Mouse (Mus musculus): ENCODE data around the gene Rsrc1. TPM values are rescaled to one million over a fixed set of nuclear protein-coding genes. Genes with fewer than 3 reads are reported as not detected.

The Rsrc1 gene
- total RNA-seq, 1 experiment = 13.2 TPM

DNA sequence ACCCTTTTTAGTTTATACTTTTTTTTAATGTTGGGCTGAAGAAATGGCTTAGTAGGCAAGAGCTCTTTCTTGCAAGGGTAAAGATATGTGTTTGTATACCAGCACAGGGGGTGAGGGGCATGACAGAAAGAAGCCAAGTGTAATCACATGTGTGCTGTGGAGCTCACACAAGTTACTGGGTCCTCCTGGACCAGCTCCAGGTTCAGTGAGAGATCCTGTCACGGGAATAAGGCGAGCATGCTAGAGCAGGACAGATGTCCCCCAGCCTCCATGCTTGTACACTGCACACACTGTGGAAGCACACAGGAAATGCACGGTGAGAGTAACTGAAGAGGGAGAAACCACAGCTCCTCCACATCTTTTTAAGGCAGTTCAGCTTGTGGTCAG is 371.6 kb downstream of the Rsrc1 start:
- H3K27ac ChIP-seq (ENCODE audit: insufficient read depth, low read depth, low read length, poor library complexity, severe bottlenecking) = no peak overlapping the region
- no peak overlapping the region for H3K9ac ChIP-seq (ENCODE audit: insufficient read depth, low read depth, low read length, poor library complexity, severe bottlenecking)
- in situ Hi-C loops (cut with MboI; ENCODE audit: low sequenced_read_pairs in 2 of 2, unreplicated experiment in 2 of 2) = loop anchor here in 1 of 2 experiments (10.0 kb wide), 1 partner anchor 212 kb away; no protein-coding TSS in a partner anchor
- H3K9me3 ChIP-seq (ENCODE audit: control insufficient read depth, insufficient read depth, low read depth, low read length) = no peaks in the 10 kb centered on the region
- no peak for TF ChIP-seq HCFC1 (IDR thresholded peaks at IDR 0.05; ENCODE audit: borderline replicate concordance, insufficient read depth, low read length)
- no peak for TF ChIP-seq ZC3H11A (IDR thresholded peaks at IDR 0.05; ENCODE audit: borderline replicate concordance, low read depth, low read length)
- TF ChIP-seq MAFK (IDR thresholded peaks at IDR 0.05; ENCODE audit: insufficient read depth, low read depth, low read length) = no peak
- no peak for TF ChIP-seq ZNF384 (IDR thresholded peaks at IDR 0.05; ENCODE audit: low read depth, low read length)
- TF ChIP-seq CHD2 (IDR thresholded peaks at IDR 0.05; ENCODE audit: low read depth, low read length) = no peak
- no peaks in the 10 kb centered on the region for H3K36me3 ChIP-seq (ENCODE audit: control insufficient read depth, insufficient read depth, low read length, poor library complexity, severe bottlenecking)
- no peak overlapping the region for H3K4me3 ChIP-seq (ENCODE audit: insufficient read depth in 1 of 2, low read depth in 1 of 2, low read length in 2 of 2, poor library complexity in 1 of 2, severe bottlenecking in 1 of 2)
- no peaks in the 10 kb centered on the region for H3K4me1 ChIP-seq (ENCODE audit: control insufficient read depth in 2 of 2, insufficient read depth in 2 of 2, low read length in 2 of 2, poor library complexity in 1 of 2)
- no peak for DNase-seq (ENCODE audit: low read depth, low spot score)

DNA sequence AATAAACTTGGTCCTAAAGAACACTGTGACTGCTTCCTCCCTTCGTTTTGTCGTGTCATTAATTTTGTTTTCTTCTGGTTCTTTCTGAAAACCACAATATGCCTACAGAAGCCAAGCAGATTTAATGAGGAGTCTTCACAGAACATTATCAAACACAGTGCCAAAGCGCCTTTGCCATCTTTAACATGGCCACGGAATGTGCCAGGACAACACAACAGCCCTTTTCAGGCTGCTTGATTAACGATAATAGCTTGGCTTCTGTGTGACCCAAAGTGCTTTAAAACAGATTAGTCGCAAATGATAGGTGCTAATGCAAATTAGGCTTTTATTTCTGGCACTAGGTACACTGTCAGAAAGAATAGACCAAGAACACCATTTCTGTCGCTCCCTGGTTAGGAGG is 377.2 kb downstream of the Rsrc1 start:
- H3K9ac ChIP-seq (ENCODE audit: insufficient read depth, low read depth, low read length, poor library complexity, severe bottlenecking) = no peak overlapping the region
- no peaks in the 10 kb centered on the region for H3K4me1 ChIP-seq (ENCODE audit: control insufficient read depth in 2 of 2, insufficient read depth in 2 of 2, low read length in 2 of 2, poor library complexity in 1 of 2)
- TF ChIP-seq HCFC1 (IDR thresholded peaks at IDR 0.05; ENCODE audit: borderline replicate concordance, insufficient read depth, low read length) (no peak), CHD2 (IDR thresholded peaks at IDR 0.05; ENCODE audit: low read depth, low read length) (no peak), ZC3H11A (IDR thresholded peaks at IDR 0.05; ENCODE audit: borderline replicate concordance, low read depth, low read length) (no peak), ZNF384 (IDR thresholded peaks at IDR 0.05; ENCODE audit: low read depth, low read length) (no peak), MAFK (IDR thresholded peaks at IDR 0.05; ENCODE audit: insufficient read depth, low read depth, low read length) (no peak)
- no peak overlapping the region for H3K4me3 ChIP-seq (ENCODE audit: insufficient read depth in 1 of 2, low read depth in 1 of 2, low read length in 2 of 2, poor library complexity in 1 of 2, severe bottlenecking in 1 of 2)
- in situ Hi-C loops (cut with MboI; ENCODE audit: low sequenced_read_pairs in 2 of 2, unreplicated experiment in 2 of 2) = loop anchor here in 1 of 2 experiments (10.0 kb wide), 1 partner anchor 206 kb away; no protein-coding TSS in a partner anchor
- no peak for DNase-seq (ENCODE audit: low read depth, low spot score)
- H3K36me3 ChIP-seq (ENCODE audit: control insufficient read depth, insufficient read depth, low read length, poor library complexity, severe bottlenecking) = no peaks in the 10 kb centered on the region
- H3K27ac ChIP-seq (ENCODE audit: insufficient read depth, low read depth, low read length, poor library complexity, severe bottlenecking) = no peak overlapping the region
- no peaks in the 10 kb centered on the region for H3K9me3 ChIP-seq (ENCODE audit: control insufficient read depth, insufficient read depth, low read depth, low read length)

DNA sequence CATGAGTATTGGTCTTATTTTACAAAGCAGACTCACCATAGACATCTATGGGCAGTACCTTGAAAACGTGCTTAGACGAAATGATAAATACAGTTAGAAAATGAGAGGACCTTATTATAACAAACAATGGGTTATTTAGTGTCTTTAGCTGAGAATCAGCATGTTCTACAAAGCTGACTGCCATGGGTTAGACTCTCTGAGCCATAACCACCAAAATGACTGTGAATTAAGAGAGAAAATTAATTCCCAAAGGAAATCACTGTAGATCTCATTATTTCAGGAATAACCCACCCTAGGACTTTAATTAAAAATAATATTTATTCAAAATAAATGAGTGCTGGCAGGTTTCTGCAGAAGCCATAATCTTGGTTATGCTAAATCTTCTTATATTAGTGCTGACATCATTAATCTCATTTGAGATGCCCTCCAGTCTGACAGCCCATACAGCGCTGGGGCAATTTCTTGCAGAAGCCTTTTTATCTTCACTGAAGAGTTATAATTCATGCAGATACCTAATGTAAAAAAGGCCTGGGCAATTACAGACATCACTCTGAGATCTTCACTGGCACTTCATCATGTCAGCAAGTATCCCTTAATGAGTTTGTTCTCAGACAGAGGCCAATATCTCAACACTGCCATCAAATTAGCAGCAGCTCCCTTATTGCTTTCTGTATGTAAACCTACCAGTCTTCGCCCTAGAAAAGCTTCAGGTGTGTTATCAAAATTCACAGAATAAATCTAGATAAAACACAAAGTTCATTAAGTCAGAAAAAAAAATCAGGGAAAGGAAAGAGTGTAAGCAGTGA is 385.1 kb downstream of the Rsrc1 start:
- Histone ChIP-seq H3K9ac (ENCODE audit: insufficient read depth, low read depth, low read length, poor library complexity, severe bottlenecking) (no peak overlapping the region), H3K27ac (ENCODE audit: insufficient read depth, low read depth, low read length, poor library complexity, severe bottlenecking) (no peak overlapping the region), H3K36me3 (ENCODE audit: control insufficient read depth, insufficient read depth, low read length, poor library complexity, severe bottlenecking) (no peaks in the 10 kb centered on the region), H3K4me3 (ENCODE audit: insufficient read depth in 1 of 2, low read depth in 1 of 2, low read length in 2 of 2, poor library complexity in 1 of 2, severe bottlenecking in 1 of 2) (no peak overlapping the region), H3K4me1 (ENCODE audit: control insufficient read depth in 2 of 2, insufficient read depth in 2 of 2, low read length in 2 of 2, poor library complexity in 1 of 2) (no peaks in the 10 kb centered on the region), H3K9me3 (ENCODE audit: control insufficient read depth, insufficient read depth, low read depth, low read length) (no peaks in the 10 kb centered on the region)
- TF ChIP-seq ZC3H11A (IDR thresholded peaks at IDR 0.05; ENCODE audit: borderline replicate concordance, low read depth, low read length) = no peak
- no peak for TF ChIP-seq ZNF384 (IDR thresholded peaks at IDR 0.05; ENCODE audit: low read depth, low read length)
- TF ChIP-seq MAFK (IDR thresholded peaks at IDR 0.05; ENCODE audit: insufficient read depth, low read depth, low read length) = no peak
- TF ChIP-seq HCFC1 (IDR thresholded peaks at IDR 0.05; ENCODE audit: borderline replicate concordance, insufficient read depth, low read length) = no peak
- no peak for TF ChIP-seq CHD2 (IDR thresholded peaks at IDR 0.05; ENCODE audit: low read depth, low read length)
- no peak for DNase-seq (ENCODE audit: low read depth, low spot score)
- in situ Hi-C loops (cut with MboI; ENCODE audit: low sequenced_read_pairs in 2 of 2, unreplicated experiment in 2 of 2) = no loop called here

DNA sequence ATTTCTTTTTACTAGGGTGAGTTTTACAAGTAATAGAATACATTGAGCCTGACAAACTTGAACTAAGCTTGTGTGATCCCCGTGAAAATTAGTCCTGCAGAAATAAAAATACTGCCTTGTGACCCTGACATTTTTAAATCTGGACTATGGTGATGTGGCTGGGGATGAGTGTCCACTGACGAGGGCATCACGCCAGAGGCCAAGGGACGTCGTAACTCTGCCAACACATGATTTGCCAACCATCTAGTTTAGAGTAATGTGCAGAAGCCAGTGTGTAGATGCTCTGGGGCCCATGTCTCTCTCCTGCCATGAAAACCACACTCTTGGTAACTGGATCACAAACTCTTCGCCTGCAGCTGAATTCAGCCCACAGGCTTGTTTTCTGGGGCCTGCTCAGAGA is 386.3 kb downstream of the Rsrc1 start:
- no peaks in the 10 kb centered on the region for H3K36me3 ChIP-seq (ENCODE audit: control insufficient read depth, insufficient read depth, low read length, poor library complexity, severe bottlenecking)
- H3K9me3 ChIP-seq (ENCODE audit: control insufficient read depth, insufficient read depth, low read depth, low read length) = no peaks in the 10 kb centered on the region
- H3K4me1 ChIP-seq (ENCODE audit: control insufficient read depth in 2 of 2, insufficient read depth in 2 of 2, low read length in 2 of 2, poor library complexity in 1 of 2) = no peaks in the 10 kb centered on the region
- H3K4me3 ChIP-seq (ENCODE audit: insufficient read depth in 1 of 2, low read depth in 1 of 2, low read length in 2 of 2, poor library complexity in 1 of 2, severe bottlenecking in 1 of 2) = no peak overlapping the region
- H3K27ac ChIP-seq (ENCODE audit: insufficient read depth, low read depth, low read length, poor library complexity, severe bottlenecking) = no peak overlapping the region
- TF ChIP-seq CHD2 (IDR thresholded peaks at IDR 0.05; ENCODE audit: low read depth, low read length) = no peak
- no peak for TF ChIP-seq MAFK (IDR thresholded peaks at IDR 0.05; ENCODE audit: insufficient read depth, low read depth, low read length)
- no peak for TF ChIP-seq ZC3H11A (IDR thresholded peaks at IDR 0.05; ENCODE audit: borderline replicate concordance, low read depth, low read length)
- no peak for TF ChIP-seq ZNF384 (IDR thresholded peaks at IDR 0.05; ENCODE audit: low read depth, low read length)
- in situ Hi-C loops (cut with MboI; ENCODE audit: low sequenced_read_pairs in 2 of 2, unreplicated experiment in 2 of 2) = no loop called here
- H3K9ac ChIP-seq (ENCODE audit: insufficient read depth, low read depth, low read length, poor library complexity, severe bottlenecking) = no peak overlapping the region
- no peak for DNase-seq (ENCODE audit: low read depth, low spot score)

All from ES-E14 (cell line).